Mouse (Mus musculus): ENCODE measurements at regions not wholly inside any gene's neighbourhood (a gene's known extent, or its start where the extent isn't known, plus 50 kb on each side); places are given as distances from the start of the nearest gene placed in this dataset.

DNA sequence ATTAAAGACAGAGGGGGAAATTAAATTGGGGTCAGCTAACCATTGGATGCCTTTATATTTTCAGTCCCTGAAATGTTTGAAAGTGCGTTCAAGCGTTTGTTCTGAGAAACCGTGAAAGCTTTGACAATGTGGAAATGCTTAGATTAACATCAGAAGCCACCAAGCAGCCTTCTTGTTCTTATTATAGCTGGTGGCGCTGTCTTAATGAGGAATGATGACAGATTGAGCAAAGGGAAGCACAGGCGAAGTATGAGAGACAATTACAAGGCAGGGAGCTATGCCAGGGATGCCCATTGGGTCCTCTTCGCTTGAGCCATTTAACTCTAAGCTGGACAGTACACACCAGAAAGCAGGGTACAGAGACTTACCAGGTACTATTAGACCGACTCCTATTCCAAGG lies 828.9 kb upstream of the Celf2 start:
- intact Hi-C loops (cut with DNase I): no loop called here
- no peak for DNase-seq

- no peak for DNase-seq
- intact Hi-C loops (cut with DNase I): no loop called here
Observed at GRCm38 (mm10) chr2:8296001-8296400, 786.6 kb upstream of the Celf2 start.

DNA sequence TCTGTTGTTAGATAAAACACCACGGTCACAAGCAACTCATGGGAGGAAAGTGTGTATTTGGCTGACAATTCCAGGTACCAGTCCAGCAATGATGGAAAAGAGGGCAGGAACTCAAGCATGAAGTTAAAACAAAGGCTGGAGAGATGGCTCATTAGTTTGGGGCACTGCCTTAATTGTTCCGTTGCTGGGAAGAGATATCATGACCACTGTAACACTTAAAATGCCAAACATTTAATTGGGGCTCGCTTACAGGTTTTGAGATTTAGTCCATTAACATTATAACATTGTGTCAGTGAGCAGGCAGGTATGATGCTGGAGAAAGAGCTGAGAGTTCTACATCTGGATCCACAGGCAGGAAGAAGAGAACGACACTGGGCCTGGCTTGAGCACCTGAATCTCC lies 782.0 kb upstream of the Celf2 start:
- intact Hi-C loops (cut with DNase I): no loop called here

GRCm38 (mm10) chr2:8287403-8287802 lies 778.0 kb upstream of the Celf2 start:
- no peak for DNase-seq
- intact Hi-C loops (cut with DNase I): no loop called here

More for the DNA sequence above, 782.0 kb upstream of the Celf2 start:
- DNase-seq: no peak

DNA sequence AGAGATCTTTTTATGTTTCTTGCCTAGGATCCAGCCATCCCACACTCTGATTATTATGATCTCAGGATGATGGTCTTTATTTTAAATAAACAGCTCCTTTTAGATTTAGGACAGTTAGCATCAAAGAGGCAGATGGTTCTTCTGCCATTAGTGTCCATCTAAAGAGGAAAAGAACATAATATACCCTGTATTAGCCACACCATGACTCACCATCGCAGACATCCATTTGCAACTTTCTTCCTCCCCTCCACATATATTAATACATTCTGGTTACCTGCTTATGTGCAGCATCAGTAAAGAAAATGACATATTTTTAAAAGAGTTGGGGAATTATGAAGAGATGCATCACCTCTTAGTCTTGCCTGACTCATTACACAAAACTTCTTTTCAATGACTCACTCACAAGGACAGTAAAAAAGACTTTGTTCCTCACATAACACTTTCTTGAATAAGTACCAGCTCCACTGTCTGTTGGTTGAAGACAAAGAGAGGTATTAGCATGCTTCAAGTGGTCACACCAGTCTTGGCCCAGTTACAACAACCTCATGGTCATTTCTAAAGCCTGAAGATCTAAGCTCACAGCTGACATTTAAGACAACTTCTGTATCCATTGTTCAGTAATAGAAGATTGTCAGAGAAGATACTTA lies 766.9 kb upstream of the Celf2 start:
- intact Hi-C loops (cut with DNase I): no loop called here
- no peak for DNase-seq
